Mouse (Mus musculus) thymus, adult 2 months (tissue): Measurements from ENCODE around the gene Ntm. TPM values are rescaled to one million over a fixed set of nuclear protein-coding genes. Genes with fewer than 3 reads are reported as not detected.

ENCODE experiments used
- DNase-seq: peaks from one replicate; pipeline ENCODE4 v3.0.0; 2021
- H3K27ac ChIP-seq: fragments of 200-500 bp; 2 replicates; pipeline ENCODE4 v1.5.1; 2012; ENCODE audit warnings: low read length, control low read depth; ENCODE audit not compliant: control insufficient read depth, insufficient read depth
- H3K27me3 ChIP-seq: fragments of 200-500 bp; 2 replicates; pipeline ENCODE4 v1.6.1; 2012; ENCODE audit warnings: mild to moderate bottlenecking, low read length, moderate library complexity, mixed read lengths; ENCODE audit not compliant: control insufficient read depth, insufficient read depth
- H3K36me3 ChIP-seq: fragments of 200-500 bp; 2 replicates; pipeline ENCODE4 v1.6.1; 2012; ENCODE audit warnings: mild to moderate bottlenecking, low read length, moderate library complexity; ENCODE audit not compliant: control insufficient read depth, insufficient read depth
- H3K4me1 ChIP-seq: fragments of 200-500 bp; replicated peaks from 2 replicates; pipeline ENCODE4 v1.6.1; 2012; ENCODE audit warnings: low read length; ENCODE audit not compliant: control insufficient read depth, insufficient read depth
- H3K4me3 ChIP-seq: fragments of 200-500 bp; 2 replicates; pipeline ENCODE4 v1.5.1; 2012; ENCODE audit warnings: mild to moderate bottlenecking, low read length, control low read depth, moderate library complexity; ENCODE audit not compliant: control insufficient read depth, insufficient read depth
- CTCF ChIP-seq: fragments of 200-500 bp; IDR thresholded peaks from 2 replicates; pipeline ENCODE4 v1.5.1; 2012; ENCODE audit warnings: mild to moderate bottlenecking, control low read depth, low read length, moderate library complexity, borderline replicate concordance; ENCODE audit not compliant: control insufficient read depth, poor library complexity, insufficient read depth; ENCODE audit errors: extremely low read depth
- POLR2A ChIP-seq: fragments of 200-500 bp; IDR thresholded peaks from 2 replicates; pipeline ENCODE4 v1.6.1; 2012; ENCODE audit warnings: mild to moderate bottlenecking, low read length, control low read depth, moderate library complexity; ENCODE audit not compliant: control insufficient read depth, poor library complexity, insufficient read depth; ENCODE audit errors: extremely low read depth
- WGBS: fragments of 180-500 bp; shearing (Covaris S2); methylation state at CpG from one replicate; pipeline ENCODE4 v1.1.7; 2018; 5-methylcytosine and 5-hydroxymethylcytosine counted together
- polyA plus RNA-seq: library from polyadenylated mRNA; depleted of rRNA; stranded (reverse); fragments of >200 nt; gene quantifications from 2 replicates; pipeline ENCODE4 v1.2.3, GENCODE M21; 2012

Gene Ntm
- polyA plus RNA-seq, 1 experiment: 0.19 TPM

DNA sequence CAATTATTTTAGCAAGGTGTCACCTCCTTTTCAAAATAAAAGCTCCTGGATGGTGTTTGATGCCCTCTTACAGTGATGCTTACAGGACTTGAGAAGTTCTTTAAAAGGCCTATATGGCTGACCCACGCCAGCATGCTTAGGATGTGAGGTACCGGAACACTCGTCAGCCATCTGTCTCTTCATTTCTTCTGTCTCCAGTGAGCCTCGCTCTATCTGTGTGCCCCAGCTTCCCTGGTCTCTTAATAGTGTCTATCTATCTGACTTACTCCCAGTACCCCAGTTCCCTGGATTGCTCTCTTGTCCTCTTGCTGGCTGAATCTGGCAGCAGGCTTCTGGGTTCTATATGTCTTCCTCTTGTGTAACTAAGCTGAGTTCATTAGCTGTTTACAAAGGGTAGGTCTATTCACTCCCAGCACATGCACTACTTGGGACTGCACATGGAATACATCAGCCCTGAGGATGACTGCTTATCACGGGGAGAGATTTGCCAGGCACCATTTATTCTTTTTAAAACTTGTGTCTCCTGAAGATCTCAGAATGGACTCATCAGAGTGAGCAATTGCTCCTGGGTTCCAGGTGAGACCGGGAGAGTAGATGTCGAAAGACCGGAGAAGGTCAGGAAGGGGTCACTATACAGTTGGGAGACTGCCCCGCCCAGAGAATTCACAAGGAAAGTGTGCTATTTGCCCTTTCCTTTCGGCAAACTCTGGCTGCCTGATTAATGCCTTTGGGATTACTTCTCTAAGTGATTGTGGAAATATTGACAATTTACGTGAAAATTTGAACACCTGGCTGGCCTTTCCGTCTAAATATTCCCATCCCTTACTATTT, 585.6 kb downstream of the Ntm start:
- Histone ChIP-seq H3K4me1 (no peaks in the 10 kb centered on the region), H3K27ac (no peak overlapping the region), H3K4me3 (no peak overlapping the region), H3K36me3 (no peaks in the 10 kb centered on the region), H3K27me3 (no peaks in the 10 kb centered on the region)
- DNase-seq: no peak
- TF ChIP-seq POLR2A (no peak), CTCF (no peak)
- WGBS: 90% methylated on average over 12 of the region's 12 CpGs

DNA sequence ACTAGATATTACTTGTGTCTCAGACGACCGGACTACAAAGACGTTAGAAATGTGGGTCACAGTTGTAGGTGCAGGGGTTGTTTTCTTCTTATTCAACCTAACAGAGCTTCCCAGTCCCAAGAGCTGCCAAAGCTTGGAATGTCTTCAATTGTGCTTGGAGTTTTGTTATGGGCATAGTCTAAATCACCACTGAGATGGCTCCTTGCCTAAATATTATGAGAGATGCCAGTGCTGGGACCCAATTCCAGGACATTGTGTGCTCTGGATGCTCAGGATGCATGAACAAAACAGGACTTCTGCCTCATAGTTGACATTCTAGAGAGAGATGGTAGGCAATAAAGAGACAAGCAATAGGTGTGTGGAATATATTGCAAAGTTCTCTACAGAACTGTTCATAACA, 591.6 kb downstream of the Ntm start:
- Histone ChIP-seq H3K4me1 (no peaks in the 10 kb centered on the region), H3K27ac (no peak overlapping the region), H3K36me3 (no peaks in the 10 kb centered on the region), H3K27me3 (no peaks in the 10 kb centered on the region), H3K4me3 (no peak overlapping the region)
- WGBS: 95% methylated on average over 3 of the region's 3 CpGs
- no peak for TF ChIP-seq POLR2A
- TF ChIP-seq CTCF: no peak
- DNase-seq: no peak

DNA sequence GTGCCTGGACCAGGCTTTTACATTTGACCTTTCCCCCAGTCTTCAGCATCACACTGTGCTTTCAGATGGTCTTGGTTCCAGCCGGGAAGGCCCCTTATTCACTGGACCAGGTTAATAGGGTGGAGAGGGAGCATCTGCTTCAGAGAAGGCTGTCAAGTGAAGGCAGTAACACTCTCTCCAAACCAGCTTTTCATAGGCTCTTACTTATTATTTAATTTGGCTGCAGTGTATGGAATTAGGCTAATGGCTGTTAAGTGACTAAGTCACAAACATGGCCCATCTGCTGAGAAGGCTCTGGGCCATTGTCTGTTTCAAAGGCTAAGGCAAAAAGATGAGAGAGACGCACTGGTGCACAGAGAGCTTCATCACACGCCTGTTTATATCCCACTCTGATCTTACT, 593.3 kb downstream of the Ntm start:
- 91% methylated on average over 3 of the region's 3 CpGs for WGBS

DNA sequence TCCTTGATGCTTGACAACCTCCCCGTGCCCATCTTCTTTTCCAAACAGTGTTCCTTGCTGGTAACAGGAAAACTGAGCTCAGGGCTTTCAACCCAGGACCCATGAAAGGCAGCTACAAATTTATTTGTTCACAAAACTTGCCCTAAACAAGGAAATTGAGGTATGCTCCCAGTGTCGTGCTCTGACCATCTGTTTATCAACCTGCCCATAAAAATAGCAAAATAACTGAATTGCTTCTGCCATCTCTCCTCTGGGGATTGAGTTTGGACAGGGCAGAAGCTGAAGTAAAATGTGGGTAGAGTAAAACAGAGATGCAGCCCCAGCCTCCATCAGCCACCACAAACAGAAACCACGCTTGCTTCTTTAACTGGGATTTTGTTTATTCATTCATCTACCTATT, 594.6 kb downstream of the Ntm start:
- Histone ChIP-seq H3K27me3 (no peaks in the 10 kb centered on the region), H3K36me3 (no peaks in the 10 kb centered on the region), H3K27ac (no peak overlapping the region), H3K4me3 (no peak overlapping the region), H3K4me1 (no peaks in the 10 kb centered on the region)
- WGBS: 71% methylated on average over 3 of the region's 3 CpGs
- DNase-seq: no peak
- TF ChIP-seq POLR2A (no peak), CTCF (no peak)

More for the DNA sequence above, 593.3 kb downstream of the Ntm start:
- no peaks in the 10 kb centered on the region for H3K4me1 ChIP-seq
- H3K27ac ChIP-seq: no peak overlapping the region
- no peak overlapping the region for H3K4me3 ChIP-seq
- TF ChIP-seq POLR2A: no peak
- TF ChIP-seq CTCF: no peak
- no peak for DNase-seq
- no peaks in the 10 kb centered on the region for H3K27me3 ChIP-seq
- H3K36me3 ChIP-seq: no peaks in the 10 kb centered on the region

DNA sequence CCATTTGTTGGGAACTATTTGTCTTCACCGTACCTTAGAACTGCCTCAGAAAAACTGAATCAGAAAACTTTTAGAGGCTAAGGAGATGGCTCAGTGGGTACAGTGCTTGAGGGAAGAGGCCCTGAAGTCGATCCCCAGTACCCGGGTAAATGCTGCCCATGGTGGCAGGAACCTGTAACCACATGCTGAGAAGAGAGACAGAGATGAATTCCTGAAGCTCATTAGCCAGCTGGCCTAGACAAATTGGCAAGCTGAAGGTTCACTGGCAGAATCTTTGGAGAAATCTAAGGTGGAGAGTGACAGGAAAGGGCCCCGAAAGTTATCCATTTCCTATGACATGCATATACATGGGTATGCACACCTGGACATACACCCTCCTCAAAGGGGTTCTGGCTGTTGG, 605.1 kb downstream of the Ntm start:
- no peak overlapping the region for H3K4me3 ChIP-seq
- TF ChIP-seq CTCF (no peak), POLR2A (no peak)
- 90% methylated on average over 4 of the region's 4 CpGs for WGBS
- no peaks in the 10 kb centered on the region for H3K36me3 ChIP-seq
- no peak overlapping the region for H3K27ac ChIP-seq
- no peak for DNase-seq
- no peaks in the 10 kb centered on the region for H3K4me1 ChIP-seq
- no peaks in the 10 kb centered on the region for H3K27me3 ChIP-seq

DNA sequence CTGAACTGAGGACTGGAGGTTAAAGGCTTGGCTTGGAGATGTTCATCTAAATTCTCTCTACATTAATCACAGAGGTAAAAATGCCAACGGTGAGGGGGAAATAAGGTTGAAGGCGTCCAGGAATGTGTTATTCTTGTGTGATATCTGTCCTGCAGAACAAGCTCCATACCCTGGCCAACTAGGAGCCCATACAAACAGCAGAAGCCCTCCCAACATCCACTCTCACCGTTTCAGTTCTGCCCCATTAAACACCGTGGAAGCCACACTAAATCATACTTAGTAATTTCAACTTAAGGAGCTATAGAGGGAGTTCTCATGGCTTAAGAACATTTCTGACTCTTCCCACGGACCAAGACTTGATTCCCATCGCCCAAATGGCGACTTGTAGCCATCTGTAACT, 620.6 kb downstream of the Ntm start:
- 88% methylated on average over 7 of the region's 7 CpGs for WGBS
- no peak for DNase-seq
- TF ChIP-seq CTCF (no peak), POLR2A (no peak)
- no peaks in the 10 kb centered on the region for H3K4me1 ChIP-seq
- no peaks in the 10 kb centered on the region for H3K27me3 ChIP-seq
- H3K4me3 ChIP-seq: no peak overlapping the region
- H3K36me3 ChIP-seq: no peaks in the 10 kb centered on the region
- no peak overlapping the region for H3K27ac ChIP-seq
